Mouse (Mus musculus): ENCODE measurements around the gene Lmtk3.

Lmtk3 gene

DNA sequence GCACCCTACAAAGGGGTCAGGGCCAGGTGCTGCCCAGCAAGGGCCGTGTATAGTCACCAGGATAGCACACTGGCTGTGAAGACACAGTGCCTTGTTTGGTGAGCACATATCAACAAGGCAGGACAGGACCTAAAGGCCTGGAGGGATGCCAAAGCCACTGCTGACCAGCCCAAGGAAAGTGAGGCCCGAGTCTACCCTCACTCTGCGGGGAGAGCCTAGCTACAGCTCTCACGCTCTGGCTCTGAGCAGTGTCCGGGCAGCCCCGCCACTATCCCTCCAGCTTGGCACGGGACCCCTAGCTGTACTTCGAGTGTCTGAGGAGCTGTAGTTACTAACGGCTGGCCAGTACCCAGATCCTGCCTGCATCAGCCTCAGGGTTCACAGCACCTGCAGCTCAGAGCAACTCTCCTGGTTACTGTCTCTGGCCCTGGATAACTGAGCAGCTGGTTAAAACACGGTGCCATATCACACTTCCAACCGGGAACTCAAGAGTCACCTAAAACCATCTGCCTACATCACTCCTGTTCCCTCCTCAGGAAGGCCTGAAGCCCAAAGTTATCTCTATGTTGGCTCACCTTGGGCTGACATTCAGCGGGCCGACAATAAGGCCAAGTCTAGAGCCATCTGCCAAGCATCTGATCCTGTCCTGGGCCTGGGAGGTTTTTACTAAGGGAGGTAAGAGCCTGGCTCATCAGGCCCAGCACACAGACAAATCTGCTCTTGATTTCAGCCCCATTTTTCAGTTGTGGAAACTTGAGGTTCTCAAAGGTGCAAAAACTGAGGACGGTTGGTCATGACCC, 25.9 kb downstream of the Lmtk3 start:
- no peak for DNase-seq

DNA sequence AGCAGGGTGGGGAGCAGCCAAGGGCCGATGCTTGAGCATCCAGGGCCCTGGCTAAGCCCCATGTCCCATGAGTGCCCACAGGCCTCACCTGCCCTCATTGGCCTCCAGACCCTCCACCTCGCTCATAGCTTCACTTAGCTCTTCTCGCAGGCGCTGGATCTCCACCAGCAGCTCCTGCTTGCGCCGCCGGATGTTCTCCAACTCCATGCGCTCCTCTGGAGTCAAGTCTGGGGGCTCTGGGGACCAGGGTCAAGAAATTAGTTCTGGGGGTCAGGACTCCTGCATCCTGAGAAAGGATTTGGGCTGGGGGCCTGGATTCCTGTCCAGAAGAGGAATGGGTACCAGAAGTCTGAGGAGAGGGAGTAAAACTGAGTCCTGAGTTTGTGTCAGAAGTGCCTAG, 29.4 kb downstream of the Lmtk3 start:
- DNase-seq = no peak

DNA sequence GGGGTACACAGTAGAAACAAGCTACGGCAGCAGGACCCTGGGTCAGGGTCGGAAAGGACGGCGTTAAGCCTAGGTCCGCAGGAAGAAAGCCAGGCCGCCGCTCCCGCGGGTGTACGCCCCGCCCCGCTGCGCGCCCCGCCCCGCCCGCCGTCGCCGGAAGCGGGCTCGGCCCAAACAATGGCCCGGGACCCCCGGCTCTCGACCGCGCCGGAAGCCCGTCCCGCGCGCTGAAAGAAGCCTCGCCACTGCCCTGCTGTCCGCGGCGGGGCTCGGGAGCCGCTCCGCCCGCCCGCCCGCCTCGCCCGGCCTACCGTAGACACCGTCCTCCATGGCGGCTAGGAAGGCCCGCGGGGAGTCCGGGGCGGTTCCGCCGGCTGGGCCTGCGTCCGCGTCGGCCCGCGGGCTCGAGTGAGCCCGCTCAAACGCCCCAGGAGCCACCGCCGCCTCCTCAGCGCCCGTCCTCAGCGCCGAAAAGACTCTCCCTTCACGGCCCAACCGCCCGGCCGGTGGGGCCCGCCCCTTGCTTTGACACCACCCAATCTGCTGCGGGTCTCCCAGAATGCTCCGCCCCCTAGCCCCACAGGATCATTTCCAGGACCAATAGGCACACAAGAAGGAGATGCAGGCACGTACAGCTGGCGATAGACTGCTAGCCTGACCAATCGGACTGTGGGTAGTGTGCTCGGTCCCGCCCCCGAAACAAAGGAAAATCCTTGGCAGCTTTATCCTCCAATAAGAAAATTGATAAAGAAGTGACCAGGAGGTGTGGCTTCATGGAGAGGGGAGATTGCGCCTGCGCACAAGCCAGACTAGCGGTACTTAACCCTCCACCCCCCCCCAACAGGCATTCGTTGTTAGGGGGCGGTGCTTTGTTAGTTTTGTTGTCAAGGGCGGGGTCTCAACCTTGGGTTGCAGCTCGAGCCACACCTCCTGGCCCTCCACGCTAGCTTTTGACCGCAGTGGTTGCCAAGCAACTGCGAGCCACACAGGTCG, 30.5 kb downstream of the Lmtk3 start, which contains the start of gene Cyth2:
Gene Cyth2 (minus strand): TSS at position 795 of the 993 bp plus-strand sequence.
- peak; percentile 99 for DNase-seq

DNA sequence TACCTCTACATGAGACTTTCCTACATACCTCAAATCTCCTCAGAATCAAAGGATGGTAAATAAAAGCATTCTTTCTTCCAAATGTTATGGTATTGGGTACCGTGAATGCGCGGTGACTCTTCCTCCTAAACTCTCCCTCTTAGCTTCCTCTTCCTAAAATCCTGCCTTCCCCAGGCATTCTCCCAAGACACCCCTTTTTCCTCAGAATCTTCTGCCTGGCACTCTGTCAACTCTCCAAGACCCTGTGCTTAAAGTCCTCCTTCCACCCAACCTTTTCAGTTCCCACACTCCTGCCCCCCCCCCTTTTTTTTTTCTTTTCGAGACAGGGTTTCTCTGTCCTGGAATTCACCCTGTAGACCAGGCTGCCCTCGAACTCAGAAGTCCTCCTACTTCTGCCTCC, 31.3 kb downstream of the Lmtk3 start:
- no peak for DNase-seq

DNA sequence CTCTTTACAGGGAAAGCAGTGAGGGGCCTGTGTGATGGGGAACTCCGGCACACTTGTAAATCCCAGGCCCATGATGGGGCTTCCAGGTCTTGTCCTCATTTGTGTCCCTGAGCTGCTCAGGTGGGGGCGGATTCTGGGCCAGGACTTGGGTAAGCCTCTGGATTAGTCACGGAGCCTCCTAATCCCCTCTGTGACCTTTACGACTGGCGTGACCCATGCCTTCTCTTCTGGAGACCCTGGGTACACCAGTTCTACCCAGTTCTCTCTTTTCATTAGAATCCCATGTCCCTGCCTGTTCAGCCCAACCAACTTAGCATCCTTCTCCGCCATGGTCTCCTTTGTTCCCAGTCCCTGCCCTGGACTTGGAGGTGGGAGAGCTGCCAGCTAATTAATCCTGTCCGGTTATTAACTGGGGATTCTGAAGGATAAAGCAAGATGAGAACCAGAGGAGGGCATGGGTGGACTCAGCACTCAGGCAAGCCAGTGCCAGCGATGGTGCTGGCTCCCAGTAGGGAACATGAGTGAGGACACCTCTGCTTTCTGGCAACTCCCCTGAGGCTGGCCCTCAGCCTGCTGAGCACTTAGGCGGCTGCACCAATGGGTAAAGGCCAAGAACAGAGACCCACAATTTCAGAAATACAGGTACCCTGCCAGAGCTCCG, 31.9 kb downstream of the Lmtk3 start:
- no peak for DNase-seq

DNA sequence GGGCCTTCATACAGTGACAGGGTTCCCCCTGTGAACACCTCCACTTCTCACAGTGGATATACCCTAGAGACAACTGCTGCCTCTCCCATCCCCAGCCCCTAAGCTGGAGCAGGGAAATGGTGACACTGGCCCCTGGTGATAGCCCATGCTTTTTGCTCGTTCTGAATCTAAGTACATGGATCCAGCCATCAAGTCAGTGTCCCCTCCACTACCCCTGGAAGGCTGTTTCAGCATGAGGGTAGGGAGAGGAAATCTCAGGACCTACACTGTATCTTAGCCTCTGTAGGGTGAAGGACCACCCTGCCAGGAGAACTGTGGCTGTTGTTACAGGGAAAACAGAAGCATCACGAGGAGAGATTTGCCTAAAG, 32.4 kb downstream of the Lmtk3 start:
- DNase-seq = no peak

DNA sequence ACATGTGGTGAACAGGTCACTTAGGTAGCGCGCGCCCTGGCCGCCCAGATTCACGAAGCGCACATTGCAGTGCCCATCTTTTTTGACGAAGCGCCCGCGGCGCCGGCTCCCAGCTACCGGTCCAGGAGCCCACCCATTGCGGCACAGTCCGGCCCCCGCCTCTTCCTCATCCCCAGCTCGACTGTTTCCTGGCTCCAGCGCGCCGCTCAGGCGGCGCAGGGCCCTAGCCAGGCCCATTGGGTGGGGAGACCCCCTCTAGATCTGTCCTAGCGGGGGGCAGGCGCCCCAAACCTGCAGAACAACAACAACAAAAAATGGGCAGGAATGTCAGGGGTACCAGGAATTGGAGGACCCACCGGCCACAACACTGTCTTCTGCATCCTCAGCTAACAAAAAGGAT, 36.3 kb downstream of the Lmtk3 start:
- DNase-seq = no peak

DNA sequence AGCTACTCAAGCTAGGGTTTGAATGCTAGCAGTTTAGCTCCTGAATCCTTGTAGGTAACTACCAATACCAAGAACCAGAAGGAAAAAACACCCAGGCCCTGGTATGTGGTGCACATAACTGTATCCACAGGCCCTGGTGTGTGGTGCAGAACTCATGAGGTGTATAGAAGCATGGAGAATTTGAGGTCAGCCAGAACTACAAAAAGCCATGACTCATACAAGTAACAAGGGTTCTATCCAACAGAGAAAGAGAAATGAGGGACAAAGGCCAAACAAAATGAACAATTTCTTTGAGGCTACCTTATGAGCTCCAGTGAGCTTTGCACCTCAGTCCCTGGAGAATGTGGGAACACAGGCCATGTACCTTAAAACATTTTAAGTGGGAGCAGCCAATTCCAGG, 37.4 kb downstream of the Lmtk3 start:
- DNase-seq = no peak

DNA sequence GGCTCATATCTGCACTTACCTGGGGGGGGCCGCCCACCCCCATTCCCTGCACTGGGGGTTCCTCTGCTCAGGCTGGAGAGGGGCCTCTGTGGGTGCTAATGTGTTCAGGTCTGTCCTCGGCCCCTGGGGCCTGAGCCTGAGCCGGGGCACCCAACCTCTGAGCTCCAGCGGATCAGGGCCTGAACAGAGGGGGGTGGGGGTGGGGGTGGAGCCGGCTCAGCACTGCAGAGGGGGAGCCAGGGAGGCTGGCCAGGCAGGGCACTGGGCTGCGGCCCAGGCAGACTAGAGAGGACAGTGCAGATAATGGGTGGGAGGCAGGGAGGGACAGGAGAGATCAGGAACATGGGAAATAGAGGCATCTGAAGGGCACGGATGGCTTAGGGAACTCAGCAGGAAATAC, 41.1 kb downstream of the Lmtk3 start, which contains the start of gene Kcnj14:
Gene Kcnj14 (minus strand): TSS at position 185 of the 400 bp plus-strand sequence.
- no peak for DNase-seq

DNA sequence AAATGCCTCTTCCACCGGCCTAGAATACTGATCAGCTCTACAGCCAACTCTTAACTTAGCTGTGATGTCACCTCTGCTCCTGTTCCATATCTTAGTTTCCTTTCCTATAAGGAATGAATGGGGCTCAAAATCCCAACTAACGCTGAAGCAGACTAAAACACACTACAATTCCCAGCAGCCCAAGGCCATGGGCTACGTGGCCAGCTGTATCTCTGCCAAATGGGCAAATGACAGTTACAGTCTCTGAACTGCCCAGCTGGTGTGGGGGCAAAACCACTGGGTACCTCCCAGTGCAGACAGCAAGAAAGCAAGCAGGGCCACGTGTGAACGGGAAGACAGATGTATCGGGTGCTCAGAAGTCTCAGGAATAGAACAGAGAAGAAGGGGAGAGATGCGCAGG, 43.1 kb downstream of the Lmtk3 start:
- no peak for DNase-seq

DNA sequence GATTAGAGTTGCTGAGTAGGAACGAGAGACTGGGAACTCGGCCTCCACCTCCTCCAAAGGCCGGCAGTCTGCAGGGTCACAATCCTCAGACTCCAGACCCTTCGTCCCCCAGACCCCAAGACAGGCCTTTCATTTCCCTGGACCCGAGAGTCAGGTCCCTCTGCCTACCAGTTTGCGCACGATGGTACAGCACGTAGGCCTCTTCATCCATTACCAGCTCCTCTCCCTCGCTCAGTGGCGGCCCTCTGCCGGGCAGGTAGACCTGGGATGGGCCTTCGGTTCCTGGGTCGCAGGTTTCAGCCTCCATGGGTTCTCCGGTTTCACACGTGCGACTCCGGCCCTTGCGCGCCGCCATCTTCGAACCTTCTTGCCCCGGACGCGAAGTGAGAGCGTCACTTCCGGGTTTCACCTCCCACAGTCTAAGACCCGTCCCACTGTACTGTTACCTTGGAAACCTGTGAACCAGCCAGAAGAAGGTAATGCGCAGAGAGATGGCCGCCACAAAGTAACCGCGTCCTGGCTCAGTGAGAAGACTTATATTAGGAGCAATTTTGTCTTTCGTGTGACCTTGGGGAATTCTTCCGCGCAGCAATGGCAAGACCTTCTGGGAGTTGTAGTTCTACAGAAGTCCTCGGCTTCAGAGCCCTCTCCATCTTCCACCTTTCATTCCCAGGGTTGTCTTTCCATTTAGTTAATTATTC, 47.0 kb downstream of the Lmtk3 start, which contains the start of gene Grwd1:
Gene Grwd1 (minus strand): TSS at position 518 of the 701 bp plus-strand sequence.
- peak; percentile 89 to 92 for DNase-seq

DNA sequence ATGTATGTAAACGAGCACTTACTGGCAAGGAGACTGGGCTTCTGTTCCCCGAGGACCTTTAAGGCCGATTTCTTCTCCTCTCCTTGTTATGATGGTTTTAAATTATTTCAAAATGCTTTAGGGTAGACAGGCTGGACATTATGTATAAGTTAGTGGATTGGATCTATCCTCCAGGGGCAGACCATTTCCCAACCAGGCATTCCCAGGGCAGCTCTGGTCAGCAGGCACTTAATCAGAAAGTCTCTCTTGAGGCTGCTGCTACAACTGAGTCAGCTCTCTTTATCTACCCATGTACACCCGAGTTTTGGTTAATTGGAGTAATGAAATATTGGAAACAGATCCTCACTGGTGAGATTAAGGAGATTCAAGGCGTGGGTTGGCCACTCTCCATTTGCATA, 47.6 kb downstream of the Lmtk3 start:
- no peak for DNase-seq

DNA sequence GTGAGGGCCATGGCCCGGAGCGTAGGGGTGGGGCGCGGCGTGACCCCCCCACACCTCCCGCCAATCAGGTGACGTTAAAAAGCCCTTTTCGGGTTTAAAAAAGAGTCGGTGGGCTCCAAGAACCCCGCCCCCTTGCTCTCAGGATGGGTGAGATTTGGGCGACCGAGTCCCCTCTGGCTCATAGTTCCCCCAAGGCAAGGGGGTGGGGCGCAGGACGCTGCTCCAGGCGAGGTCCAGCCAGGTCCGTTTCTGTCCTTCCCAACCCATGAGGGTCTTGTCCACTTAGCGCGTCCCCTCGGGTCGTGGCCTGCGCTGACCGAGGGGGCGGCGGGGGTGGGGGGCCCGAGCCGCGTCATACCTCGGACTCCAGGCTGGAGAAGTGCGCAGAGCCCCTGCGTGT, 48.9 kb downstream of the Lmtk3 start:
- DNase-seq = no peak

DNA sequence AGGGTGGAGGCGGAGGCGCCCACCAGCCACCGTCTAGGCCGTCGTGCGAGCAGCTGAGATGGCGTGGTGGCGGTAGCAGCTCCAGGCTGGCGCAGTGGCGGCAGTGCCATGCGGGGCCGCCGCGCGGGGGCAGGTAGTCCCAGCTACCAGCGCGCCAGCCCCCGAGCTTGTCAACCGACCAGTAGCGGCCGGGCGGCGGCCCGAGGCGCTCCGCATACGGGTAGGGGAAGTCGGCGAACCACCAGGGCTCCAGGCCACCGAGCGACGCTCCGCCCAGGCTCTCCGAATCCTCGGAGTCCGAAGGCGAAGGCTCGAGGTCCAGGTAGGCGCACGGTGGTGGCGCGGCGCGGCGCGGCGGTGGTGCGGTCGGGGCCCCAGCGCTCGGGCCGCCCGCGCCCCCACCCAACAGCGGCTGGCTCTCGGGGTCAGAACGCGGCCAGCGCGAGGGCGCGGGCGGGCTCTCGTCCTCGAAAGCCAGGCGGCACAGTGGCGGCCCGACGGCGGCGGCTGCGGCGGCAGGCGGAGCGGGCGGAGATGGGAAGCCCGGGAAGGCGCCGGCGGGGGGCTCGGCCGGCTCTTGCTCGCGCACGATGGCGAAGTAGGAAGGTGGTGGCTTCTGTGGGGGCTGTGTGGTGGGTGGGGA, 49.7 kb downstream of the Lmtk3 start:
- peak; percentile 37 to 62 for DNase-seq

DNA sequence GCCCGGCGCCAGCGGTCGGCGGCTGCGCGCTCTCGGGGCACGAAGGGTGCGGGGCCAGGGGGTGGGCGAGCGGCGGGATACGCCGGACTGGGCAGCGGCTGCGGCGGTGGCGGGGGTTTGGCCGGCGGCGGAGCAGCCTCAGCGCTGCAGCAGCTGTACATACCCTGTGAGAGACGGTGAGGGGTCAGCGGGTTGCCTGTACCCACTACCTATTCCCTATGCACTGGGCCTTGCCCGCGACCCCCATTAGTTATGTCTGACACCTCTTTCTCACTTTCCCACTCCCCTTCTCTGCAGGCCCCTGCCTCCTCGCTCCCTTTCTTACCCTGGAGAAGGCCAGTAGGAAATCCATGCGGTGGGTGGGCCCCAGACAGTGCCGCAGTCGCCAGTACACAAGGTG, 50.4 kb downstream of the Lmtk3 start:
- no peak for DNase-seq

DNA sequence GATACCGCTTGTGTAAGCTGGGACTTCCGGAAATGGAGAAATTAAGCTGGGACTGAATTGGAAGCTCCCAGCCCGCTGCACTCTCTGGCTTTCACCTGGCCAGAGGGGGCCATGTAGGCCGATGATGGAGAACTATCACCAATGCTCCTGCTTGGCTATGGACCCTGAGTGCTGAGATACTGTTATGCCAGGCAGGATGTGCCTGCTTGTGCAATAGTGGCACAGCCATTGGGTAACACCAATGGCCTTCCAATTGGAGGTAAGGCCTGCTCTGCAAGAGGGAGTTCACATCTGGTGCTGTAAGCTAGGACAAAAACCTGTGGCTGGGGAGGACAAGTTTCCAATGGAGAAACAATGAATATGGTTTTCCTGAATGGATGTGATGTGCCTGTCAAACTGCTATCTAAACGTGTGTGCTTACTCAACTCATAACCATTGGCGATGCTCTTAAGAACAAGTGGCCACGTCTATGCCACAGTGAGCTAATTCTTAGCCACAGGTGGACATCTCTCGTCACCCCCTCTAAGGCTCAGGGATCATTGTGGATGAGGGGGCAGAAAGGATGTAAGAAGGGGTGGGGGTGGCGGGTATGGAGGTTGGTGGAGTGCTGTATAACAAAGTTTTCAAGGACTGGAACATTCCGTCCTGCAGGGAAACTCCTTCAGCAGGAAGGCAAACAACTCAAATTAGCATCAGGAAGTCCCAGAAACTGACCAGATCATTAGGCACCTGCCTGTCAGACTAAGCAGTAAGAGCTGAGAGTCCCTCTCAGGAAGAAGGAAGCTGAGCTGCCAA, 59.6 kb downstream of the Lmtk3 start:
- DNase-seq = no peak

DNA sequence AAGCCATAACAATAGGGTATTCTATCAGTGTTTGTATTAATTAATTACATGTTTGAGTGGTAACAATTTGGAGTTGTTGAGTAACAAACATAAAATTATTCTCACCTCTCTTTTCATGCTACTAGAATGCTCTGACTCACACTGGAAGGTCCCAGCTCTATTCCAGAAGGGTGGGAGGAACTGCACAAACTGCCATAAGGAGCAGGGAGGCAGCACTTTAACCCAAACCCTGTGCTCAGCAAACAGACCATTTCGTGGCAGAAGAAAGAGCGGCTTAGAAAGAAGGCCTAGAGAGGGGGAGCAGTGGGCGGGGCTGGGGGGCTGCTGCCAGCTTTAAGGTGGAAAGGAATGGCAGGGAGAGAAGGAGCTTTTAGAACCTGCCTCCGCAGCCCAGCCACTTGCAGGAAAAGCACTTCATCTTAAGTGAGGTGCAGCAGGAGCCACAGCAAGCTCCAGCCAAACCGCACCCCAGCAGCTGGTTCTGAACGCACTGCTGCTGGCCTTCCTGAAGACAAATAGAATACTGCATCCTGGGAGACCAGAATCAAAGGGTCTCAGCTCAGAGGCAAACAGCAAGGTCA, 65.0 kb downstream of the Lmtk3 start:
- DNase-seq = no peak

DNA sequence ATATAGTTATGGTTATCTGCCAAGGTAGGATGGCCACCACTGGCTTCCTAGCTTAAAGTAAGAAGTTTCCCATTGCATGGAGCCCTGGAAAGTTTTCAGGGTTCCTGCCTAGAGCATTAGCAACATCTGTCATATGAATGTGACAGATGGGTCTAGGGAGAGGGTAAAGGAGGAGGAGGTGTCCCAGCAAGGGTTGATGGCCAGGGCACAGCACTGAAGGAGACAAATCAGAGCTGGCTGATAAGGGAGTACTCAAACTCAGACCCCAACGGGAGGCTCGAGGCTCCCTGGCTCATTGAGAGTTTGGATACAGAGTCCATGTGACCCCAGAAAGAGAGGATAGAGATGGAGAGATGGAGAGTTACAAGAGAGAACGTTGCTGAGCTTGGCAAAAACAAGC, 67.1 kb downstream of the Lmtk3 start:
- DNase-seq = no peak

DNA sequence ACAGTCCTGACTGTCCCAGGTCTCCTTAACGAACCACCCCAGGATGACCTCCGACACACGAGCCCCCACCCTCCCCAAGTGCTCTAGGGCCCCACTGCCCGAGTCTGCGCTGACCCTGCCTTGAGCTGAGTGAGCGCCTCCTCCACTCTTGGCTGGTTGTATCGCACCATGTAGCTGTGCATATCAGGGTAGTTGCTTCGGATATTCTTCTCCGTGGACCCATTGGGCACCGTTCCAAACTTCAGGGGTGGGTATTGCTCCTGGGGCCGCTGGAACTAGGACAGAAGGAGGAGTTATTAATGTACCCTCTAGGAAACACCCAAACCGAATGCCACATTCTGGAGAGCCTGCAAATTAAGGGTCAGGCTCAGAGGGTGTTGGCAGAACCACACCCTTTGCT, 69.6 kb downstream of the Lmtk3 start:
- DNase-seq = no peak
